Mouse (Mus musculus): ENCODE results near the gene Gnb3. TPM values are rescaled to one million over a fixed set of nuclear protein-coding genes. Genes with fewer than 3 reads are reported as not detected.

Gene Gnb3
- polyA plus RNA-seq, 2 experiments = 1.6 to 2.3 TPM

DNA sequence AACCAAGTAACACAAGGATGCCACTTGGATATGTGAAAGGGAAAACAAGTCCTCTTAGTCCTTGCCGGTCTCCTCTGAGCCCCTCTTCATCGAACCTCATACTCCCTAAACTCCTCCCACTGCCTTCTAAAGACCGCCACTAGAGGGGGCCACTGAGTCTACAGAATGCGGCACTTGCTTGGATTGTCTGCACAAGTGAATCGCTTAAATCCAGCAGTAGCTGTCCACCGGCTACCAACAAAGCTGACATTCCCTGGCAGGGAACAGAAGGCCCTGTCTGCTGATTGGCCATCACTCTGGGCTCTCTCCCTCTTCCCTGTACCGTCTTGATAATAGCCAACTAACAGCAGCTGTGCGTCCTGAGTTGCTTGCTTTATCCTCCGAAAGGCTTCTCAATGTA, 7.2 kb upstream of the Gnb3 start:
- Histone ChIP-seq H3K4me1 (ENCODE audit: control insufficient read depth, insufficient read depth, low read length) (no peaks in the 10 kb centered on the region), H3K9ac (ENCODE audit: low read depth, low read length, severe bottlenecking) (no peak overlapping the region), H3K36me3 (ENCODE audit: control insufficient read depth, insufficient read depth, low read length) (peaks cover 68% of the 10 kb centered on the region), H3K27me3 (ENCODE audit: control insufficient read depth, insufficient read depth, low read length) (no peaks in the 10 kb centered on the region), H3K4me3 (replicated peaks; ENCODE audit: low read length) (no peak overlapping the region), H3K9me3 (ENCODE audit: control insufficient read depth, low read length) (no peaks in the 10 kb centered on the region), H3K4me2 (replicated peaks; ENCODE audit: low read depth, low read length, severe bottlenecking) (no peak overlapping the region), H3K27ac (replicated peaks; ENCODE audit: low read depth, low read length) (no peak overlapping the region)
- DNase-seq (ENCODE audit: low spot score) (peak; percentile 89), ATAC-seq (ENCODE audit: low FRiP score, low read depth) (peak; percentile 70)
- no peak for TF ChIP-seq POLR2A (IDR thresholded peaks at IDR 0.05; ENCODE audit: borderline replicate concordance, extremely low read depth, insufficient read depth, insufficient read length)
- WGBS = 15% methylated on average over 9 of the region's 9 CpGs

DNA sequence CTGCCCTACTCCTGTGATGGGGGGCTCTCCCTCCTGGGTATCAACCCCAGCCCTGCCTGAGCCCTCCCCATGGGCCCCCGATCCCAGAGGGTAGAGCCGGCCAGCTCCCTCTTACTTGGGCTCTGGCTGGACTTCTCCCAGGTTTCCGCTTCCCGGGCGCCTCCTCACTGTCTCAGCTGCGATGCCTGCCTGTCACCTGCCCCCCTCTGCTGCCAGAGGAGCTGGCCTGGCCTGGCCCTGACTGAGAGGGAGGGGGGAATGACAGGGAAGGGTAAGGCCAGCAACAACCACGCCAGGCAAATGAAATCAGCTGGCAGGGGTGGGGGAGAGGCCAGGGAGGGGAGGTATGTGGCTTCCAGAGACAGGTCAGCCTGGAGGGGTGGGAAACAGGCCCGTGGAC, 270 bp downstream of the Gnb3 start:
- no peak overlapping the region for H3K27ac ChIP-seq (replicated peaks; ENCODE audit: low read depth, low read length)
- peak; percentile 5; the same call in 1 of the 2 replicates for ATAC-seq (ENCODE audit: low FRiP score, low read depth)
- no peak for DNase-seq (ENCODE audit: low spot score)
- TF ChIP-seq POLR2A (IDR thresholded peaks at IDR 0.05; ENCODE audit: borderline replicate concordance, extremely low read depth, insufficient read depth, insufficient read length) = no peak
- H3K9me3 ChIP-seq (ENCODE audit: control insufficient read depth, low read length) = no peaks in the 10 kb centered on the region
- peaks cover 7% of the 10 kb centered on the region; the same call in 1 of the 2 replicates for H3K4me1 ChIP-seq (ENCODE audit: control insufficient read depth, insufficient read depth, low read length)
- no peaks in the 10 kb centered on the region for H3K27me3 ChIP-seq (ENCODE audit: control insufficient read depth, insufficient read depth, low read length)
- 8% methylated on average over 8 of the region's 8 CpGs for WGBS
- no peak overlapping the region for H3K4me3 ChIP-seq (replicated peaks; ENCODE audit: low read length)
- peaks cover 30% of the 10 kb centered on the region for H3K36me3 ChIP-seq (ENCODE audit: control insufficient read depth, insufficient read depth, low read length)
- peak overlapping the region; percentile 21; the same call in 1 of the 2 replicates for H3K9ac ChIP-seq (ENCODE audit: low read depth, low read length, severe bottlenecking)
- no peak overlapping the region for H3K4me2 ChIP-seq (replicated peaks; ENCODE audit: low read depth, low read length, severe bottlenecking)

DNA sequence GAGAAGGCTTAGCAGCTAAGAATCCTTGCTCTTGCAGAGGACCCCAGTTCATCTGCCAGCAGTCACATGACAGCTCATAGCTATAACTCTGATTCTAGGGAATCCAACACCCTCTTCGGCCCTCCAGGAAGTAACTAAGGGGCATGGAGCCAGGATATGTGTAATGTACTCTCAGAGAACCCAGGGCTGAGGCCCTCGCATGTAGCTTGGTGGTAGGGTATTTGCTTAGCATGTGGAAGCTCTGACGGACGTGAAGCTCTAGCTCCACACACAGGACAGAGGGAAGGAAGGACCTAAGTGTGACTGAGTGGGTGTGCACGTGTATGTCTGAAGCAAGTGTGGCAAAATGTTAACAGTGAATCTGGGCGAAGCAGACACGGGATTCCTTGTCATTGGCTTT, 3.7 kb downstream of the Gnb3 start:
- no peak overlapping the region for H3K4me2 ChIP-seq (replicated peaks; ENCODE audit: low read depth, low read length, severe bottlenecking)
- no peaks in the 10 kb centered on the region for H3K27me3 ChIP-seq (ENCODE audit: control insufficient read depth, insufficient read depth, low read length)
- TF ChIP-seq POLR2A (IDR thresholded peaks at IDR 0.05; ENCODE audit: borderline replicate concordance, extremely low read depth, insufficient read depth, insufficient read length) = no peak
- no peaks in the 10 kb centered on the region for H3K9me3 ChIP-seq (ENCODE audit: control insufficient read depth, low read length)
- DNase-seq (ENCODE audit: low spot score) (no peak), ATAC-seq (ENCODE audit: low FRiP score, low read depth) (no peak)
- 71% methylated on average over 7 of the region's 7 CpGs for WGBS
- H3K36me3 ChIP-seq (ENCODE audit: control insufficient read depth, insufficient read depth, low read length) = peaks cover 34% of the 10 kb centered on the region
- H3K27ac ChIP-seq (replicated peaks; ENCODE audit: low read depth, low read length) = no peak overlapping the region
- H3K4me1 ChIP-seq (ENCODE audit: control insufficient read depth, insufficient read depth, low read length) = peaks cover 7% of the 10 kb centered on the region; the same call in 1 of the 2 replicates
- H3K9ac ChIP-seq (ENCODE audit: low read depth, low read length, severe bottlenecking) = no peak overlapping the region; the same call in 1 of the 2 replicates
- no peak overlapping the region for H3K4me3 ChIP-seq (replicated peaks; ENCODE audit: low read length)

DNA sequence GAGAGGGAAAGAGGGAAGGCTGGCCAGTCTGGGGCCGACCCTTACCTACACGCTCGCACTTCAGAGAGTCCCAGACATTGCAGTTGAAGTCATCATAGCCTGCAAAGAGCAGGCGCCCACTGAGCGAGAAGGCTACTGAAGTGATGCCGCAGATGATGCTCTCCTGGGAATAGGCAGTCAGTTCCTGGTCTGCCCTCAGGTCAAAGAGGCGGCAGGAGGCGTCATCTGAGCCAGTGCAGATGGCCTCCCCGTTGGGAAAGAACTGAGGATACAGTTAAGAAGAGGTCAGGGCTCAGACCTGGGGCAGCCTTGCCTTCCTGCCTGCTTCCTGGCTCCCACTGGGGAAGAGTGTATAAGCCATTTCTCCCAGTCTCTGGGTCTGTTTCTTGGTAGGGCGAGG, 4.5 kb downstream of the Gnb3 start:
- Histone ChIP-seq H3K4me3 (replicated peaks; ENCODE audit: low read length) (no peak overlapping the region), H3K4me2 (replicated peaks; ENCODE audit: low read depth, low read length, severe bottlenecking) (no peak overlapping the region), H3K27me3 (ENCODE audit: control insufficient read depth, insufficient read depth, low read length) (no peaks in the 10 kb centered on the region), H3K4me1 (ENCODE audit: control insufficient read depth, insufficient read depth, low read length) (peaks cover 10% of the 10 kb centered on the region), H3K27ac (replicated peaks; ENCODE audit: low read depth, low read length) (no peak overlapping the region), H3K9me3 (ENCODE audit: control insufficient read depth, low read length) (no peaks in the 10 kb centered on the region), H3K9ac (ENCODE audit: low read depth, low read length, severe bottlenecking) (no peak overlapping the region), H3K36me3 (ENCODE audit: control insufficient read depth, insufficient read depth, low read length) (peaks cover 31% of the 10 kb centered on the region)
- ATAC-seq (ENCODE audit: low FRiP score, low read depth) = no peak
- no peak for DNase-seq (ENCODE audit: low spot score)
- 32% methylated on average over 10 of the region's 10 CpGs for WGBS
- no peak for TF ChIP-seq POLR2A (IDR thresholded peaks at IDR 0.05; ENCODE audit: borderline replicate concordance, extremely low read depth, insufficient read depth, insufficient read length)

DNA sequence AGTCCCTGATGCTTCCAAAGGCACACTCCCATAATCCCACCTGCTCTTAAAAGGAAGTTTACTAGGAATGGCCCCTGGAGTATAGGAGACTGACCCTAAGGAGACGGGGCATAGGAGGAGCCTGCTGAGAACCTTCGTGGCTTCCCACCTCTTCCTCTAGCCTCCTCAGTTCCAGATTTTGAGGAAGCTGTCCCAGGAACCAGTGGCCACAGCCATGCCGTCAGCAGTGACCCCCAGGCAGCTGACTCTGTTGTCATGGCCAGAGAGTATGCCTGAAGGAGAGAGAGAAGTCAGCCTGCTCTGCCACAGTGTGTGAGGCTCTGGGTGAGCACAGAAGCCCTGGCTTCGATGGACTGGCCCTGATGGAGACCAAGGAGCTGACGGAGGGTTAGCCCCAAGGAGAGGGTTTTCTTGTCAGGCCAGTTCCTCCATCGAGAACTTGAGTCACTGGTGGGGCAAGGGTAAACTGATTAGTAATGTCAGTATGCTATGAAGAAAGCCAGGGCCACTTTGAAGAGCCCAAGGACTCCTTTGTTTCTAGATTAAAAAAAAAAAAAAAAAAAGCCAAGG, 5.5 kb downstream of the Gnb3 start:
- ATAC-seq (ENCODE audit: low FRiP score, low read depth) (no peak), DNase-seq (ENCODE audit: low spot score) (no peak)
- peaks cover 6% of the 10 kb centered on the region; the same call in 1 of the 2 replicates for H3K4me1 ChIP-seq (ENCODE audit: control insufficient read depth, insufficient read depth, low read length)
- no peak overlapping the region for H3K4me2 ChIP-seq (replicated peaks; ENCODE audit: low read depth, low read length, severe bottlenecking)
- H3K9me3 ChIP-seq (ENCODE audit: control insufficient read depth, low read length) = no peaks in the 10 kb centered on the region
- H3K27me3 ChIP-seq (ENCODE audit: control insufficient read depth, insufficient read depth, low read length) = no peaks in the 10 kb centered on the region
- no peak overlapping the region for H3K27ac ChIP-seq (replicated peaks; ENCODE audit: low read depth, low read length)
- no peak overlapping the region for H3K9ac ChIP-seq (ENCODE audit: low read depth, low read length, severe bottlenecking)
- H3K4me3 ChIP-seq (replicated peaks; ENCODE audit: low read length) = no peak overlapping the region
- TF ChIP-seq POLR2A (IDR thresholded peaks at IDR 0.05; ENCODE audit: borderline replicate concordance, extremely low read depth, insufficient read depth, insufficient read length) = no peak
- peaks cover 31% of the 10 kb centered on the region for H3K36me3 ChIP-seq (ENCODE audit: control insufficient read depth, insufficient read depth, low read length)
- WGBS = 84% methylated on average over 6 of the region's 6 CpGs
